Mouse (Mus musculus) layer of hippocampus, adult 9-10 months (tissue): ENCODE data around the gene Ifrd1.
"Not testable (repeated sequence)": the region's sequence is repeated elsewhere in the genome, so short reads cannot be mapped to it uniquely, and the experiment has no call there.

Experiments
- DNase-seq: peaks from one replicate; pipeline ENCODE4 v3.0.0; 2022; ENCODE audit warnings: low spot score

Ifrd1 gene

GRCm38 (mm10) chr12:40199302-40199701 lies 49.0 kb downstream of the Ifrd1 start, which contains the start of gene Lsmem1:
Lsmem1 (minus strand) TSS chr12:40199490.
- no peak for DNase-seq

- DNase-seq, result no peak
Measured at GRCm38 (mm10) chr12:40198427-40198826, 49.9 kb downstream of the Ifrd1 start.

GRCm38 (mm10) chr12:40198019-40198418 lies 50.3 kb downstream of the Ifrd1 start:
- no peak for DNase-seq

GRCm38 (mm10) chr12:40197511-40197910 lies 50.8 kb downstream of the Ifrd1 start:
- DNase-seq, result no peak

- no peak for DNase-seq
Measured at GRCm38 (mm10) chr12:40185474-40185873, 62.8 kb downstream of the Ifrd1 start.

- DNase-seq, result no peak
Measured at GRCm38 (mm10) chr12:40177089-40177488, 71.2 kb downstream of the Ifrd1 start.

- no peak for DNase-seq
Measured at GRCm38 (mm10) chr12:40176158-40176557, 72.1 kb downstream of the Ifrd1 start.

- DNase-seq, result not testable (repeated sequence)
Measured at GRCm38 (mm10) chr12:40175171-40175570, 73.1 kb downstream of the Ifrd1 start.

GRCm38 (mm10) chr12:40171637-40172036 lies 76.7 kb downstream of the Ifrd1 start:
- DNase-seq, result no peak

- DNase-seq, result no peak
Measured at GRCm38 (mm10) chr12:40169675-40170074, 78.6 kb downstream of the Ifrd1 start.

- DNase-seq, result peak; percentile 26
Measured at GRCm38 (mm10) chr12:40164621-40165020, 83.7 kb downstream of the Ifrd1 start.

- no peak for DNase-seq
Measured at GRCm38 (mm10) chr12:40160777-40161176, 87.5 kb downstream of the Ifrd1 start.

GRCm38 (mm10) chr12:40154188-40154587 lies 94.1 kb downstream of the Ifrd1 start:
- no peak for DNase-seq

GRCm38 (mm10) chr12:40152353-40153069 lies 95.8 kb downstream of the Ifrd1 start:
- no peak for DNase-seq
